Mouse (Mus musculus): ENCODE measurements around the gene Fzd2.
"Not testable (repeated sequence)": the region's sequence is repeated elsewhere in the genome, so short reads cannot be mapped to it uniquely, and the experiment has no call there.

The Fzd2 gene

DNA sequence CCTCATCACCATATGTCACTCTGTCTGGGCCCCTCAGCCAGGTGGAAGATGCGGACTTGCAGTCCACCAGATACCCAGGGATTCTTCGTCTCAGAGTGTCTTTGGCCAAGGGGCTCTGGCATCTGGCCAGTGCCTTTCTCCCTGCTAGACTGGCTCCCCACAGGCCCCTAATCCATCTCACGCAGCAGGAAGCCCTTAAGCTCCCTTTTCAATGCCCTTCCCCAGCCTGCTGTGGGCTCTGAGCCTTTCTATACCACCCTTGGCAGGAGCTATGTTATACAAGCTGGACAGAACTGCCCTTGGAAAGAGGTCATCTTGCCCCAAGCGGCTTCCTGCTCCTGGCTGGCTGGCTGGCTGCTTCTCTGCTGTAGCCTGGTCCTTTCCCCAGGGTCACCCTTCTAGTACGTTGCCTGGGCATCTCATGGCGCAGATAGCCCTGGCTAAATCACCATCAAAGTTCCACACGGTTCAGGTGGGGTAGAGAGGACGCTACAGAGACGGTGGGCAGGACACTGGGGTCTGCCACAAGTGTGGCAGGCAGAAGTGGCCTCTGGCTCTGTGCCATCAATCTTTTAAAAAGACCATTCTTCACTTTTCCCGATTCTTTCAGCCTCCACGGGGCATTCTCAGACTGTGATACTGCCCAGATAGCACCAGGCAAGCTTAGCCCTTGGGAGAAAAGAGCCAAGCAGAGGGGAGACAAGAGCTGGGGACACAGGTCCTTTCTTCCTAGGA lies 22.7 kb upstream of the Fzd2 start:
- DNase-seq (ENCODE audit: low read depth), result peak; percentile 33

DNA sequence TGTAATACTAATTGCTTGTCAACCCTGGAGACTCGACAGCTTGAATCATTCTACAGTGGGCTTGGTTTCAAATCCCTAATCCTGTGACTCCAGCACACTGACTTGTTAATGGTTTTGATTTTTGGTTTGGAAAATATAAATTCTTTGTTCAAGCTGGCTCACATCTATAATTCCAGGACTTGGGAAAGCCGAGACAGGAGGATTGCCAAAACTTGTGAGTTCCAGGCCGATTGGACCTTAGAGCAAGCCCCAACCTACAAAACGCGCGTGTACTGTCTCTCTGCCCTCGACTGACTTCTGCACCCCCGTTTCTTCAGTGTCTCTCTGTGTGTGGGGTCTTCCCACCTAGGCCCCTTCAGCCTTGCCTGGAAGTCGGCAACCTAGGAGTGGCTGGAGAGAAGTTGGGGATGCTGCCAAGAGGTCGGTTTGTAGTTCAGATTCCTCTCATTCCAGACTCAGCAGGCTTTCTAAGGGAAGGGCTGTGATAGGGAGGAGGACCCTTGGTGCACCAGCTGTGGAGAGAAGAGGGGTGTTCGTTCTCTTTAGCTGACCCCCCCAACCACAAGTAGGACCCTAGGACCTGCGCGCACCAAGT lies 22.1 kb upstream of the Fzd2 start:
- DNase-seq (ENCODE audit: low read depth), result peak; percentile 88

DNA sequence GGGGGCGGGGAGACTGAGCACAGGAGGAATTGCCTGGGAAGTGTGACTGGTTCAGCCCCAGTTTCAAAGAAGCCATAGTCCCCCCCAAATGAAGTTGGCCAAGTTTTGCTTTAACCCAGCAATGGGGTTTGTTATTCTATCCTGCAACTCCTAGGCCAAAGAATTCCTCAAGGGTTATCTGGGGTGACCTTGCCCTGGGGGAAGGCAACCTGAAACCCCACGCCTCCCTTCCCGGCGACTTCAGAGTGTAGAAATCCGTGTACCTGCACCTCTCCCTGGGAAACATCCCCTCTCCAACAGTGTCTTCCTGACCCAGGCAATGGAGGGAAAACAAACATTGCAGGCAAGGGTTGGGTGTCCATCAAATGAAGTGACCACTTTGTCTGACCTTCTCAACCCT lies 21.5 kb upstream of the Fzd2 start:
- DNase-seq (ENCODE audit: low read depth), result no peak

DNA sequence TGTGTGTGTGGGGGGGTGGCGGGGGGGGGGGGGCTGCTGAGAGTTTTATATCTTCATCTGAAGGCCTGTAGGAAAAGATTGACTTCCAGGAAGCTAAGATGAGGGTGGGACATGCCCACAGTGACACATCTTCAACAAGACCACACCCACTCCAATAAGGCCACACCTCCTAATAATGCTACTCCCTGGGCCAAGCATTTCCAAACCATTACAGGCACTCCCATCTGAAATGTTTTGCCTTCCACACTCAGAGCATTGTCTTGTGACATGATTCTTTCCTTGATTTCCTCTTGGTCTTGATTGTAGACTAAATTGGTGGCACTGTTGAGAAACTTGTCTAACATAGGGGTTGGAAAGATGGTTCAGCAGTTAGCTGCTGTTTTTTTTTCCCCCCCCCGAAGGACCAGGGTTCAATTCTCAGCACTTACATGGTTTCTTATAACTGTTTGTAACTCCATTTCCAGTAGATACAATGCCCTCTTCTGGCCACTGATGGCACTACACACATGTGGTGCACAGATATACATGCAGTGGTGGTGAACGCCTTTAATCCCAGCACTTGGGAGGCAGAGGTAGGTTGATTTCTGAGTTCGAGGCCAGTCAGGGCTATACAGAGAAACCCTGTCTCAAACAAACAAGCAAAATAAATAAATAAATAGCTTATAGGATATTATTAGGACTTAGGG lies 17.6 kb upstream of the Fzd2 start:
- DNase-seq (ENCODE audit: low read depth), result no peak

DNA sequence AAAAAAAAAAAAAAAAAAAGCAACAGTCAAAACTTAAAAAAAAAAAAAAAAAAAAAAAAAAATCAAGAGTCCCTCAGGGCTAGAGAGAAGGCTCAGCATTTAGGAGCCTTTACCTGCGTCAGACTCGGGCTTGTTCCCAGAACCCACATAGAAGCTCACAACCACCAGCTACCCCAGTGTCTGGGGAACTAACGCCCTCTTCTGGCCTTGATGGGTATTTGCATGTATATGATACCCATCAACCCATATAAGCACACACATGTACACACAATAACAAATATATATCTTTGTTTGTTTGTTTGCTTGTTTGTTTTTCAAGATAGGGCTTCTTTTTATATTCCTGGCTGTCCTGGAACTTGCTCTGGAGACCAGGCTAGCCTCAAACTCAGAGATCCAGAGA lies 16.6 kb upstream of the Fzd2 start:
- no peak for DNase-seq (ENCODE audit: low read depth)

DNA sequence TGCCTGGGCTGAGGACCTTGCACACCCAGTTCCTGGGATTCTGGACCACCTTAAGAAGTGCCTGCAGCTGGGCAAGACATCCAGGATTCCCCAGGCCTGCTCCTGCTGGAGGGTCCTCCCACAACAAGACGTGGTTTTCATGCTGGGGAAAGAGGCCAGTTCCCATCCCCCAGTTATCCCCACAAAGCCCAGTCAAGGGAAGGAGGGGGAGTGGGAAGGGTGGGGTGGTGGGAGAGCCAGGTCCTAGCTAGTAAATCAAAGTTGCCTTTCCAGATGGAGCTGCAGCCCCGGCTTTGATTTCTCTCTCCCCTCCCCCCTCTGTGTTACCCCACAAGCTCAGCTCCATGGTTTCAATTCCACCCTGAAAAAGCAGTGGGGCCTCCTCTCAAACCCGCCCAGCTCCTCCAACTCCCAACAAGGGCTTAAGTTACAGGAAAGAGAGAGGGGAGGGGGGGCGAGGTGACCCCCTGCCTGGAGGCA lies 8.8 kb upstream of the Fzd2 start:
- peak; percentile 53 for DNase-seq (ENCODE audit: low read depth)

DNA sequence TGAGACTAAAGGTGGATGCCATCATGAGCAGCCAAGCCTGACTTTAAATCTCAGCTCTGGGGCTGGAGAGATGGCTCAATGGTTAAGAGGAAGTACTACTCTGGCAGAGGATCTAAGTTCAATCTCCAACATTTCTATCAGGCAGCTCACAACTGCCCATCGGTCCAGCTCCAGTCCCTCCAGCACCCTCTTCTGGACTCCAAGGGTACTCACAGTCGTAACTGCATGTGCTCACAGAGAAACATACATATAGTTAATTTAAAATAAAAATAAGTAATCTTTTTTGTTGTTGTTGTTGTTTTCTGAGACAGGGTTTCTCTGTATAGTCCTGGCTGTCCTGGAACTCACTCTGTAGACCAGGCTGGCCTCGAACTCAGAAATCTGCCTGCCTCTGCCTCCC lies 4.3 kb upstream of the Fzd2 start:
- peak; percentile 50 for DNase-seq (ENCODE audit: low read depth)

DNA sequence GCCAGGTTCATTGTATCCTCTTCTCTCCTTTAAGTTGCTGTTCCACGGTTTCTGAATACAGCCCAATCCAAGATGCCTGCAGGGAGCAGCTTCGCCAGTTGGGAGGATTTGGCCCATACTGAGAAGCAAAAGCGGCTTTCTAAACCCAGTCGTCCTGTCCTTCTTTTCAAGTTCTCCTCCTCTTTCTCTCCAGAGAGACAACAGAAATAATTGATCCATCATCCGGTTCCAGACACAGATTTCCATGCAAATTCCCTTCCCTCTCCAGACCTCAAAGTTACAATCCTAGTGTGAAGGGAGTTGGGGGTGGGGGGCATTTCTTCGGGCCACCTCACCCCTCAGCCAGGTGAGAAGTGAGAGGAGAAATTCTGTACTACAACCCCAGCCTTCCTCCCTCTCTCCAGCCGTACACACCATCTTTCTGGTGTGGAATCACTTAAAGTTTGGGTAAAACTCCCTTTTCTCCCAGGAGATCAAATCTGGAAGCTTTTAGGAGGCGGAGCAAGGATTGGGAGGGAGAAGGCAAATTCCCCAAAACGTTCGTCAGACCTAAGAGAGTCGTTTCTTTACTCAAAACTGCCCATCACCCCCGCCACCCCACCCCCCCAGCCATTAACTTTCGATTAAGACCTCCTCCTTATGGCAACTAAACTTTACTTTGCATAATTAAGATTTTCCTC lies 1.2 kb upstream of the Fzd2 start:
- peak; percentile 95 for DNase-seq (ENCODE audit: low read depth)

DNA sequence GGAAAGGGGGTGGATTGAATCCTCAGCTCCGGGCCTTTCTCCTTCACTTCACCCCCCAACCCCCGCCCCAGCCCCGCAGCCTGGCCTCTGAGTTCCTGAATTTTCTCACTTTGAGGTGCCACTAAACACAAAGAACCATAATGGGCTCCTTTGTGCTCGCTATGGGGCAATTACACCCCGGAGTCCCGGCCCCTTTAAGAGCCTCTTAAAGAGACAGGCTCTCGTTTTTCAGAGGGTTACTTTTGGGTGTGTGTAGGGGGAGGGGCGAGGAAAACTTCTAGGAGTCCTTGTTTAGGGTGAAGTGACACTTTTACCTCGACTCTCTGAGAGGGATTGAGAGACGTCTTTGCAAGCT lies 723 bp upstream of the Fzd2 start:
- peak; percentile 85 for DNase-seq (ENCODE audit: low read depth)

DNA sequence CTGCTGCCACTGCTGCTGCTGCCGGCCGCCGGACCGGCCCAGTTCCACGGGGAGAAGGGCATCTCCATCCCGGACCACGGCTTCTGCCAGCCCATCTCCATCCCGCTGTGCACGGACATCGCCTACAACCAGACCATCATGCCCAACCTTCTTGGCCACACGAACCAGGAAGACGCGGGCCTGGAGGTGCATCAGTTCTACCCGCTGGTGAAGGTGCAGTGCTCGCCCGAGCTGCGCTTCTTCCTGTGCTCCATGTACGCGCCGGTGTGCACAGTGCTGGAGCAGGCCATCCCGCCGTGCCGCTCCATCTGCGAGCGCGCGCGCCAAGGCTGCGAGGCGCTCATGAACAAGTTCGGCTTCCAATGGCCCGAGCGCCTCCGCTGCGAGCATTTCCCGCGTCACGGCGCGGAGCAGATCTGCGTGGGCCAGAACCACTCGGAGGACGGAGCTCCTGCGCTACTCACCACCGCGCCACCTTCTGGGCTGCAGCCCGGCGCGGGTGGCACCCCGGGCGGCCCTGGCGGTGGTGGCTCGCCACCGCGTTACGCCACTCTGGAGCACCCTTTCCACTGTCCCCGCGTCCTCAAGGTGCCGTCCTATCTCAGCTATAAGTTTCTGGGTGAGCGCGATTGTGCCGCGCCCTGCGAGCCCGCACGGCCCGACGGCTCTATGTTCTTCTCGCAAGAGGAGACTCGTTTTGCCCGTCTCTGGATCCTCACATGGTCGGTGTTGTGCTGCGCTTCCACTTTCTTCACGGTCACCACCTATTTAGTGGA lies 769 bp downstream of the Fzd2 start:
- peak; percentile 70 for DNase-seq (ENCODE audit: low read depth)

DNA sequence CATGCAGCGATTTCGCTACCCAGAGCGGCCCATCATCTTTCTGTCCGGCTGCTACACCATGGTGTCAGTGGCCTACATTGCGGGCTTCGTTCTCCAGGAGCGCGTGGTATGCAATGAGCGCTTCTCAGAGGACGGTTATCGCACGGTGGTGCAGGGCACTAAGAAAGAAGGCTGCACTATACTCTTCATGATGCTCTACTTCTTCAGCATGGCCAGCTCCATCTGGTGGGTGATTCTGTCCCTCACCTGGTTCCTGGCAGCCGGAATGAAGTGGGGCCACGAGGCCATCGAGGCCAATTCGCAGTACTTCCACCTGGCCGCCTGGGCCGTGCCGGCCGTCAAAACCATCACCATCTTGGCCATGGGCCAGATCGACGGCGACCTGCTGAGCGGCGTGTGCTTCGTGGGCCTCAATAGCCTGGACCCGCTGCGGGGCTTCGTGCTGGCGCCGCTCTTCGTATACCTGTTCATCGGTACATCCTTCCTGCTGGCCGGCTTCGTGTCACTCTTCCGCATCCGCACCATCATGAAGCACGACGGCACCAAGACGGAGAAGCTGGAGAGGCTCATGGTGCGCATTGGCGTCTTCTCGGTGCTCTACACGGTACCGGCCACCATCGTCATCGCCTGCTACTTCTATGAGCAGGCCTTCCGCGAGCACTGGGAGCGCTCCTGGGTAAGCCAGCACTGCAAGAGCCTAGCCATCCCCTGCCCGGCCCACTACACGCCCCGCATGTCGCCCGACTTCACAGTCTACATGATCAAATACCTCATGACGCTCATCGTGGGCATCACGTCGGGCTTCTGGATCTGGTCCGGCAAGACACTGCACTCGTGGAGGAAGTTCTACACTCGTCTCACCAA lies 1.6 kb downstream of the Fzd2 start:
- DNase-seq (ENCODE audit: low read depth), result peak; percentile 72

DNA sequence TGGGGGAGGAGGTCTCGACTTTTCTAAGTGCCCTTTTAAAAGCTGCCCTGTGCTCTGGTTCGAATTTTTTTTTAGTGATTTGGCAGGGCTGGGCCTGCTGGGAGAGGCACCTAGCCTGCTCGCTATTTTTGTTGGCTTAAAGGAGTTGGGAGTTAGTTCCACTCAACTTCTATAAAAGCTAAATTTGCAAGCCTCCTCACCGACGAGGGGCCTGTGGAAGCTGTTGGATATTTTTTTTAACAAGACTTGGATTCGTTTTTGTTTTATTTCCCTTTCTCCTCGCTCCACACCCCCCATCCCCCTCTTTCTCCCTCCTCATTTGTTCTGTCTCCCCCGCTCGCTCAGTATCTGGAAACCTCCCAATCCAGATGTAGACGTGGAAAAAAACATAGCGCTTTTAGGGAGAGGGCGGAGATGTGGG lies 2.6 kb downstream of the Fzd2 start:
- peak; percentile 87 for DNase-seq (ENCODE audit: low read depth)

DNA sequence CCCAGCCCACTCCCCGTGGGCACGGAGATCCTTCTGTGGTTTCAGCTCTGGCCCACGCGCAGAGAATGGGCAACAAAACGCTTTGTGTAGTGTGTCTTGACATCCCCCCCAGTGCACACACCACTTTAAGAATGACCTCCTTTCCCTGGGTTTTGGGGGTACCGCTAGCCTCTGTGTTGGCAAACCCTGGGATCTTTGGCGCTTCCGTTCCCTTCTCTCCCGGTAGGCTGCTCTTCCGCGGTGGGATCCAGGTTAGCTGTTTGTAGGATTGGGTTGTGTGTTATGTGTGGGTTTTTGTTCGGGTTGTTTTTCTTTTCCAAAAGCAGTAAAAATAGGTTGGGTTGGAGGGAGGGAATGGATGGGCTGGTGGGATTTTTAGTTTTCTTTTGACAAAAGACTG lies 3.0 kb downstream of the Fzd2 start:
- DNase-seq (ENCODE audit: low read depth), result not testable (repeated sequence)

DNA sequence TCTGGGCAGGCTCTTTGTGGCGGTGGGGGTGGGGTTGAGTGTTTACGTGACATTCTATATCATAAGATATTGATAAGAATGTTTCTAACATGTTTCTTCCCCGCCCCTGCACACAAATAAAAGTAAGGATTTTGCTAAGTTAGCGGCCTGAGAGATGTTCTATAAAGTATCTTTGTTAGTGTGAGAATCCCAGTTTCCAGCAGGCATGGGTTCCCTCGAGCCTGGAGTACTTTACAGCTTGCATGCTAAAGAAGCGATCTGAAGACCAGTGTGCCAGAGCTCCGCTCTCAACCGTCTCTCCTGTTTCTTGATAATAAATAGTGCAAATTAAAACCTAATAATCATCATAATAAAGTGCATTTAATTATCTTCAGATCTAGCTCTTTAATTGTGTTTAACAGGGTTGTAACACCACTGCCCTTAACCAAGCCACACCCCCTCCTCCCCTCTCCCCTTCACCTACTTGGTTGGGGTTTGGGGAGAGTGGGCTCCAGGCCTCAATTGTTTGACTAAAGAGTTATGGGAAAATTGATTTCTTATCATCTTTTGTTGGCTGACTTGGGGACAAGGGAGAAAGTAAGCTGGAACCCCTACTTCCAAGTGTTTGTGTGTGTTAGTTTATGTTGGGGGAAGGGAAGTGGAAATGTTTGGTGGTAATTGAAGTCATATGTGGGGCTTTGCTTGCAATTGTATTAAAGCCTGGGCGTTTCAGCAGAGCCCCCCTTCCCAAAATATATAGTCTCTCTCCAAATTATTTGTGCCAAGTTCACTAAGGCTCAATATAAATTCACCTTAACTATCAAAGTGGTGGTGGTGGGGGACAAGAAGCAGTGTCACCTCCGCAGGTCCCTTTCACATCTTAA lies 3.7 kb downstream of the Fzd2 start:
- DNase-seq (ENCODE audit: low read depth), result peak; percentile 51

DNA sequence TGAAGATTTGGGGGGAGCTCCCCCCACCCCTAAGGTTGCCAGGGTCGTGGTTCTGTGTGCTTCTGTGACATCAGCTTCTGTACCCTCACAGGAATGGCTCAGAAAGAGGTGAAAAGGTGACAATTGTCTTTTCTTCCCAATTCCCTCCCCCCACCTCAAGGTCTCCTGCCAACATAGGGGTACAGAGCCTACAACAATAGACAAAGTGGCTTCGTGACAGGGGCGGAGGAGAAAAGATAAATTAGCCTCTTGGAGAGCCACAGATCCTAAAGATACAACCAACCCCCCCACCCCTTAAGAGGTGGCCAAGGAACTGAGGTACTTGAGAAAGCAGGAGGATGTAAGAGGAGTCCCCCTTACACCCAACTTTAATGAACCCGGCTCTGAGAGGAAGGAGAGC lies 4.5 kb downstream of the Fzd2 start:
- DNase-seq (ENCODE audit: low read depth), result no peak

DNA sequence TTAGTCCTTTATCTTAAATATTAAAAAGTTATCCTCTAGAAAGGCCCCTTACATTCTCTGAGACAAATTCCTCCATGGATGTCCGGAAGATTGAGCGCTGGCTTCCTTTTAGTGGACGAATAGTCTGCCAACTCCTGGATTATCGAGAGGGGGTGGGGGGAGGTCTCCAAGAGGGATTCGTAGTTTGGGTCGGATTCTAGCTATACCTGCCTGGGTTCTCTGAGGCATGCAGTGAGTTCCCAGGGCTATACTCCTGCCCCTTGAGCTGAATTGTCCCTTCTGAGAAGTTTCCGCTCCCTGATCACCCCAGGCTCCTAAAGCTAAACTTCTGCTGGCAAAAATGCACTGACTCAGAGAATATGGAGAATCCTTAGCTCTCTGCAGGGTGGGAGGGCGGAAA lies 5.3 kb downstream of the Fzd2 start:
- no peak for DNase-seq (ENCODE audit: low read depth)

DNA sequence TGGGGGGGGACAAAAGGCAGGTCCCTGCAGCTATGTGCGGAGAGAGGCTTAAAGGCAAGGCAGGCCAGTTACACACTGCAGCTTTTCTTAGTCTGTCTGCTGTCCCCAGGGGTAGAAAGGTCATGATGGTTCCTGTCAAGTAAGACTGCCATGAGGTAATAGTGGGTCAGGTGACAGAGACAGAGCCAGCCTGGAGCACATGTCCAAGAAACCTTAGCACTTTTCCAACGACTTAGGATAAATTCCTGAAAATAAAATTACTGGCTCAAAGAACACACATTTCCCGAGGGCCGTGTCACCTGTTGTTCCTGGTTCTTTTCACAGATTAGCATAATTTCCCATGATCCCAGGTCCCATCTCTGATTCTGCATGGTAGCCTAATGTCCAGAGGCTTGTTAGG lies 6.1 kb downstream of the Fzd2 start:
- DNase-seq (ENCODE audit: low read depth), result no peak

DNA sequence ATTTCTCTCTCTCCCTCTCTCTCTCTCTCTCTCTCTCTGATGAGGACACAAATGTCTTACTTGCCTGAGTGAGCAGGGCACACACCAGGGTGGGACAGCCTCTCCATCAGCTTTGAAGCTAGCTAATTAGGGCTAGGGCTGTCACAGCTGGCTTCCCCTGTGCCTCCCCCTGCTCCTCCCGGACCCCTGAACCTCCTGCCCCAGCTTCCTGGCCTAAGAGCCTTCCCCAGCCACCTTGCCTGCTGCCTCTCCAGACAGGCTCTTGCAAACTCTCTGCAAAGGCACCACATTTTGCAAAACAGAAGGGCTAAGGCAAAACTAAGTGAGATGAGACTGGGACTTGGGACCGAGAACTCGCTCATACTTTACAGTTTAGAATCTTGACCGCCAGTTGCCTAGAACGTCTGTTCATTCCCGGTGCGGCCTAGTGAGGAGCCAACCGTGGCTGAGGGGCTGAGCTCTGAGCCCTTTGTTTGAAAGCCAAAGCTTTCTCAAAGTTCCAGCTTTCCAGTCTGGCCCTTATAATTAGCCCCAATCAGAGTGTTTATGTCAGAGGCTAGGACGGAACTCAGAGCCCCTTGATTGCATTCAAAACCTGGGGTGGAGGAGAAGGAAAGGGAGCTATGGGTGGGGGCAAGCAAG lies 6.6 kb downstream of the Fzd2 start:
- DNase-seq (ENCODE audit: low read depth), result no peak

DNA sequence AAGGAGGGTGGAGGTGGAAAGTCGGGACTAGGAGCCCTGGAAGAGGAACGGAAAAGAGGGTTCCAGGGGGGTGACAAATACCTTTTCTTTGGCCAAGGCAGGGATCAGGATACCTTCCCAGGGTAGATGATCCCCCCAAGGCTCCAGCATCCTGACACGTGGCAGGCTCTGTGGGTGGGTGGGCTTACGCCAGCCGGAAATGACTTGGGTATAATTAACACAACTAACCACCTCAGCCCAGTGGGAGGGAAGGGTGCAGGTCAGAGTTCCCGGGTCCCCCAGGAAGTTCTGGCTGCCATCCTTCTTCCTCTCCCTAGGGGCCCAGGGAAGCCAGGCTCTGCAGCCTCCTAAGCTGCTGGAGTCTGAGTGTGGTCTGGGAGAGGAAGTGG lies 7.1 kb downstream of the Fzd2 start:
- DNase-seq (ENCODE audit: low read depth), result no peak

DNA sequence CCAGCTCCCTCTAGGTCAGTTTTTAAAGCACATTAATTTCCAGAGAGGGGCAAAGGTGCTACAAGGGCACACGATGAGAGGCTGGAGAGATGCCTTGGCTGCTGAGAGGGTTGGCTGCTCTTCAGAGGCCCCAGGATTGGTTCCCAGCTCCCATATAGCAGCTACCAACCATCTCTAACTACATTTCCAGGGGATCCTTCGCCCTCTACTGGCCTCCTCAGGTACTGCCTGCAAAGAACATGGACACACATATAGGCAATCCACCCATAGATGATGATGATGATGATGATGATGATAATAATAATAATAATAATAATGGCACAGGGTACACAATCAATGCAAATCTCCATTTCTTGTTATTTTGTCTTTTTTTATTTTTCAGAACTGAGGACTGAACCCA lies 15.3 kb downstream of the Fzd2 start:
- no peak for DNase-seq (ENCODE audit: low read depth)
